Mouse (Mus musculus): ENCODE data around the gene Fgfr2. TPM values are rescaled to one million over a fixed set of nuclear protein-coding genes. Genes with fewer than 3 reads are reported as not detected.

Gene Fgfr2
- polyA plus RNA-seq, 1 experiment from 2014 or later = 123 TPM

- peaks cover 100% of the 10 kb centered on the region for H3K27me3 ChIP-seq
- peaks cover 32% of the 10 kb centered on the region for H3K4me1 ChIP-seq
- peak; percentile 55; the same call in 1 of the 2 replicates for ATAC-seq (ENCODE audit: low FRiP score, low read depth)
- under 1% methylated on average over 39 of the region's 39 CpGs for WGBS
- H3K4me3 ChIP-seq = peak overlapping the region; percentile 40
- H3K9ac ChIP-seq = no peak overlapping the region
- H3K4me2 ChIP-seq (replicated peaks) = peak overlapping the region; percentile 66
- no peaks in the 10 kb centered on the region for H3K36me3 ChIP-seq
- no peak overlapping the region for H3K27ac ChIP-seq
- no peaks in the 10 kb centered on the region for H3K9me3 ChIP-seq
Measured at GRCm38 (mm10) chr7:131553771-131554175, 1569.4 kb downstream of the Fgfr2 start.

DNA sequence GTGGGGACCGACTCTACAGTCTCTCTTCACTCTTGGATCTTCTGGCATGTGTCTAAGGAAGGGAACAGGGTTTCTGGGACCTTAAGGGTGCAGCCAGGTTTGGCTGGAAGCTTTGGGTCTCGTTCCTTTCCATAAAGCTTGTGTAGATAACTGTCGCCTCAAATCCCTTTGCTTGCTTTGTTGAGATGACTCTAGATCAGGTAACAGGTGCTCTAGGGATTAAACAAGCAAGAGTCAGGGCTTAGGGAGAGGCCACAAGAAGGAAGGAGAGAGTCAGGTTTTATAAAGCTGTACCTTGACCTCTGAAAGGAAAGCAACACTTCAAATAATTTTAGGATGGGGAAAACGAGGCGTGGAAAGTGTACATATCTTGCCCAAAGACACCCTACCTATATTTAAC, 1570.4 kb downstream of the Fgfr2 start:
- no peak for ATAC-seq (ENCODE audit: low FRiP score, low read depth)
- no peak overlapping the region for H3K9ac ChIP-seq

DNA sequence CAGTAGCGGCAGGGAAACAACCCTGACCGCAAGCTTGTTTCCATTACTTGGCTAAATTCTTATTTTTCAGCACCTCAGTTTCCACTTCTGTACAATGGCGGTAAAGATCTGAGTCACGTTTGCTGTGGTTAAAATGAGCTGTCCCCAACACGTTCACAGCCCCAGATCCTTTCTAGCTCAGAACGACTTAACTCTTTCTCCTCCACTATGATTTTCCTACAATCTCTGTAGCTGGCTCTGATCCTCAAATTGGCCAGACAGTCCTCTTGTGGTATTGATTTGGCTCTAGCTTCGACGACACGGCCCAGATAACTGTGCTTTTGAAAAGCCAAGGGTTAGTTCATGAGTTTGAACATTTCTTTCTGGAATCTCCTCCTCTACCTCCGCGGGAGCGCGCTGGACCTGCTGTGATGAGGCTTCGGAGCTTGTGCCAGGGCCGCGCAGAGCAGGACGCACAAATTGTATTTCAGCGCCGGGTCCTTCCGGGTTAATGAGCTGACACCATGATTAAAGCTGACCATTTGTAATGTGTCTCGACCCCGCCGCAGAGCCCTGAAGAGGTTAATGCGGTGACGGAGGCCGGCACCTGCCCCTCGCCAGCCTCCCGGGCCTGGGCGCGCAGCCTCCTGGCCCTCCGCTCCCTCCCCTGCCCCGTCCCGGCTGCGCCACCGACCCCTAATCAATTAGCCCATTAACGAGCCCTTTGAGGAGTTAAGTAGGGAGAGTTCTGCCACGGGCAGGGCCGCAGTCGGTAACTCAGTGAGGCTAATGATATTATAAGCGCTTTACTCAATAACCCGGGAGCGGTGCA, 1571.0 kb downstream of the Fgfr2 start:
- Histone ChIP-seq H3K4me2 (replicated peaks) (no peak overlapping the region), H3K27ac (no peak overlapping the region), H3K9ac (no peak overlapping the region), H3K4me1 (peaks cover 31% of the 10 kb centered on the region), H3K4me3 (no peak overlapping the region), H3K27me3 (peaks cover 100% of the 10 kb centered on the region), H3K9me3 (no peaks in the 10 kb centered on the region), H3K36me3 (no peaks in the 10 kb centered on the region)
- WGBS = 1% methylated on average over 42 of the region's 42 CpGs
- no peak for ATAC-seq (ENCODE audit: low FRiP score, low read depth)

More for the DNA sequence above, 1570.4 kb downstream of the Fgfr2 start:
- Histone ChIP-seq H3K9me3 (no peaks in the 10 kb centered on the region), H3K36me3 (no peaks in the 10 kb centered on the region), H3K4me2 (replicated peaks) (no peak overlapping the region), H3K4me1 (peaks cover 32% of the 10 kb centered on the region), H3K27ac (no peak overlapping the region), H3K4me3 (no peak overlapping the region), H3K27me3 (peaks cover 100% of the 10 kb centered on the region)
- 1% methylated on average over 5 of the region's 5 CpGs for WGBS

- peaks cover 100% of the 10 kb centered on the region for H3K27me3 ChIP-seq
- no peak for ATAC-seq (ENCODE audit: low FRiP score, low read depth)
- 0% methylated on average over 4 of the region's 4 CpGs for WGBS
- no peak overlapping the region for H3K9ac ChIP-seq
- no peaks in the 10 kb centered on the region for H3K9me3 ChIP-seq
- H3K4me2 ChIP-seq (replicated peaks) = no peak overlapping the region
- no peaks in the 10 kb centered on the region for H3K36me3 ChIP-seq
- no peak overlapping the region for H3K27ac ChIP-seq
- peaks cover 24% of the 10 kb centered on the region for H3K4me1 ChIP-seq
- H3K4me3 ChIP-seq = no peak overlapping the region
Measured at GRCm38 (mm10) chr7:131551471-131551870, 1571.7 kb downstream of the Fgfr2 start.

- no peak within 1 kb of the TSS for H3K4me3 ChIP-seq
- no peaks in the 10 kb centered on the region for H3K9me3 ChIP-seq
- peaks cover 98% of the 10 kb centered on the region for H3K27me3 ChIP-seq
Measured at GRCm38 (mm10) chr7:131548473-131548872, 1574.7 kb downstream of the Fgfr2 start, which contains the start of gene Hmx2. Gene Hmx2, plus strand, starts transcription at chr7:131548773.

GRCm38 (mm10) chr7:131547481-131547880, 1575.7 kb downstream of the Fgfr2 start:
- H3K27me3 ChIP-seq = peaks cover 98% of the 10 kb centered on the region
- no peak overlapping the region for H3K4me3 ChIP-seq
- no peak overlapping the region for H3K4me2 ChIP-seq (replicated peaks)
- no peak overlapping the region for H3K9ac ChIP-seq
- WGBS = 3% methylated on average over 5 of the region's 5 CpGs
- H3K36me3 ChIP-seq = no peaks in the 10 kb centered on the region
- H3K9me3 ChIP-seq = no peaks in the 10 kb centered on the region
- H3K4me1 ChIP-seq = peaks cover 21% of the 10 kb centered on the region
- ATAC-seq (ENCODE audit: low FRiP score, low read depth) = no peak
- no peak overlapping the region for H3K27ac ChIP-seq

More at GRCm38 (mm10) chr7:131548473-131548872, 1574.7 kb downstream of the Fgfr2 start, which contains the start of gene Hmx2:
- H3K9ac ChIP-seq = no peak within 1 kb of the TSS
- H3K4me2 ChIP-seq (replicated peaks) = no peak within 1 kb of the TSS
- no peak for ATAC-seq (ENCODE audit: low FRiP score, low read depth)
- WGBS = 4% methylated on average over 3 of the region's 3 CpGs
- no peaks in the 10 kb centered on the region for H3K36me3 ChIP-seq
- no peak within 1 kb of the TSS for H3K27ac ChIP-seq
- peaks cover 13% of the 10 kb centered on the region for H3K4me1 ChIP-seq

GRCm38 (mm10) chr7:131546423-131546822, 1576.7 kb downstream of the Fgfr2 start:
- WGBS = 4% methylated on average over 2 of the region's 2 CpGs
- Histone ChIP-seq H3K4me3 (no peak overlapping the region), H3K4me2 (replicated peaks) (no peak overlapping the region), H3K4me1 (peaks cover 29% of the 10 kb centered on the region), H3K27me3 (peaks cover 98% of the 10 kb centered on the region), H3K27ac (no peak overlapping the region), H3K36me3 (no peaks in the 10 kb centered on the region), H3K9ac (no peak overlapping the region), H3K9me3 (no peaks in the 10 kb centered on the region)
- ATAC-seq (ENCODE audit: low FRiP score, low read depth) = no peak

GRCm38 (mm10) chr7:131545701-131546385, 1577.3 kb downstream of the Fgfr2 start:
- ATAC-seq (ENCODE audit: low FRiP score, low read depth) = no peak
- H3K9ac ChIP-seq = no peak overlapping the region
- no peaks in the 10 kb centered on the region for H3K9me3 ChIP-seq
- H3K27ac ChIP-seq = no peak overlapping the region
- H3K4me2 ChIP-seq (replicated peaks) = no peak overlapping the region
- peaks cover 29% of the 10 kb centered on the region for H3K4me1 ChIP-seq
- 1% methylated on average over 13 of the region's 13 CpGs for WGBS
- peaks cover 98% of the 10 kb centered on the region for H3K27me3 ChIP-seq
- H3K36me3 ChIP-seq = no peaks in the 10 kb centered on the region
- no peak overlapping the region for H3K4me3 ChIP-seq

GRCm38 (mm10) chr7:131544871-131545270, 1578.3 kb downstream of the Fgfr2 start:
- no peak for ATAC-seq (ENCODE audit: low FRiP score, low read depth)
- 0% methylated on average over 5 of the region's 5 CpGs for WGBS
- Histone ChIP-seq H3K27me3 (peaks cover 98% of the 10 kb centered on the region), H3K4me3 (no peak overlapping the region), H3K36me3 (no peaks in the 10 kb centered on the region), H3K9me3 (no peaks in the 10 kb centered on the region), H3K4me2 (replicated peaks) (no peak overlapping the region), H3K9ac (no peak overlapping the region), H3K27ac (no peak overlapping the region), H3K4me1 (peaks cover 29% of the 10 kb centered on the region)

DNA sequence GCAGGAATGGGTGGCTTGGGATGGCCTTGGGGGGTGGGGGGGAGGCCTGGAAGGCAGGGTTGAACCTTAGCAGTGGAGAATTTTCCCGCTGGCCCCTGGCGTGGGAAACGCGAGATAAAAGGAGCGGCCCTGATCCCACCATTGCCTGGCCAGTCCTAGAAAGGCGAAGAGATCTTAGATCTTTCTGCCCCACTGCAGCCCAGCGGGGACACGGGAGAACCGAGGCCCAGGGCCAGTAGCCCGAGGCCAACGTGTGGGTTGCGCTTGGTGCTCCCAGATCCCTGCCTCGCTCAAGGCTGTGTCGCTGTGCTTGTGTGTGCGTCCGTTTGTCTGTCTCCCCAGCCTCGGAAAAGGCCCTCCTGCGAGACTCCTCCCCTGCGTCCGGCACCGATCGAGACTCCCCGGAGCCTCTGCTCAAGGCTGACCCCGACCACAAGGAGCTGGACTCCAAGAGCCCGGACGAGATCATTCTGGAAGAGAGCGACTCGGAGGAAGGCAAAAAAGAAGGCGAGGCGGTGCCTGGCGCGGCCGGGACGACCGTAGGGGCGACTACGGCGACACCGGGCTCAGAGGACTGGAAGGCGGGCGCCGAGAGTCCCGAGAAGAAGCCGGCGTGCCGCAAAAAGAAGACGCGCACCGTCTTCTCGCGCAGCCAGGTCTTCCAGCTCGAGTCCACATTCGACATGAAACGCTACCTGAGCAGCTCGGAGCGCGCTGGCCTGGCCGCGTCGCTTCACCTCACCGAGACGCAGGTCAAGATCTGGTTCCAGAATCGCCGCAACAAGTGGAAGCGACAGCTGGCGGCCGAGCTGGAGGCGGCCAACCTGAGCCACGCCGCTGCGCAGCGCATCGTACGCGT, 1579.3 kb downstream of the Fgfr2 start:
- Histone ChIP-seq H3K9ac (no peak overlapping the region), H3K4me3 (peak overlapping the region; percentile 41), H3K4me1 (peaks cover 29% of the 10 kb centered on the region), H3K27me3 (peaks cover 98% of the 10 kb centered on the region), H3K4me2 (replicated peaks) (peak overlapping the region; percentile 68), H3K9me3 (no peaks in the 10 kb centered on the region), H3K36me3 (no peaks in the 10 kb centered on the region), H3K27ac (no peak overlapping the region)
- ATAC-seq (ENCODE audit: low FRiP score, low read depth) = no peak
- WGBS = under 1% methylated on average over 75 of the region's 75 CpGs

DNA sequence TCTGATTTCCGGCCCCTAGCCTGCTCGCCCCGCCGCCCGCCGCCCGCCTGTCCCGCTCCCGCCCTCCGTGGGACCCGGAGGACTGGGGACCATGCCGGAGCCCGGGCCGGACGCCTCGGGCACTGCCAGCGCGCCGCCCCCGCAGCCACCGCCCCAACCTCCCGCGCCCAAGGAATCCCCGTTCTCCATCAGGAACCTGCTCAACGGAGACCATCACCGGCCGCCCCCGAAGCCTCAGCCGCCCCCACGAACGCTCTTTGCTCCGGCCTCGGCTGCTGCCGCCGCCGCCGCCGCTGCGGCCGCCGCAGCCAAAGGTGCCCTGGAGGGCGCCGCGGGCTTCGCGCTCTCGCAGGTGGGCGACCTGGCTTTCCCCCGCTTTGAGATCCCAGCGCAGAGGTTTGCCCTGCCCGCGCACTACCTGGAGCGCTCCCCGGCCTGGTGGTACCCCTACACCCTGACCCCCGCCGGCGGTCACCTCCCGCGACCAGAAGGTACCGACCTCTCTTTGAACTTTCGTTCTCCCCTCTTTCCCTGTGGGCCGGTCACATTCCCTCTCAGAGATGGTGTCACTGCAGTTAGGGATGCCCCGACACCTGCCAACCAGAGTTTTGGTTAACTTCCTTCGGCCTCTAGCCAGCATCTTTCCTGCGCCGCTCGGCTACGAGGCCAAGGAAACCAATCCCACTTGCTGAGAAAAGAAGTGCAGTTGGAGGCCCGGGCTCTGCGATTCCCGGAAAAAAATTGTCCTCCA, 1580.1 kb downstream of the Fgfr2 start:
- Histone ChIP-seq H3K9ac (peak overlapping the region; percentile 51), H3K27ac (no peak overlapping the region), H3K4me3 (peak overlapping the region; percentile 41), H3K36me3 (no peaks in the 10 kb centered on the region), H3K9me3 (no peaks in the 10 kb centered on the region), H3K4me2 (replicated peaks) (peak overlapping the region; percentile 68), H3K27me3 (peaks cover 98% of the 10 kb centered on the region), H3K4me1 (peaks cover 29% of the 10 kb centered on the region)
- under 1% methylated on average over 63 of the region's 71 CpGs for WGBS
- no peak for ATAC-seq (ENCODE audit: low FRiP score, low read depth)
